Mouse (Mus musculus) left cerebral cortex, adult 2 months (tissue): Measurements from ENCODE around the gene Cbr2. TPM values are rescaled to one million over a fixed set of nuclear protein-coding genes. Genes with fewer than 3 reads are reported as not detected.

Experiments
- DNase-seq, 2 experiments: peaks; one replicate each; pipeline ENCODE4 v3.0.0; 2021 to 2022; ENCODE audit warnings: low spot score in 2 of 2, mixed read lengths in 1 of 2; ENCODE audit errors: extremely low spot score in 1 of 2
- H3K27ac ChIP-seq: fragments of 200-600 bp; 2 replicates; pipeline ENCODE4 v1.8.1; 2022
- H3K4me3 ChIP-seq: fragments of 200-600 bp; 2 replicates; pipeline ENCODE4 v1.8.1; 2022
- CTCF ChIP-seq: fragments of 200-600 bp; IDR thresholded peaks from 2 replicates; pipeline ENCODE4 v1.8.1; 2022; ENCODE audit warnings: antibody characterized with exemption, mild to moderate bottlenecking, moderate library complexity
- intact Hi-C: fragments of 180-260 bp; cut with DNase I; formaldehyde crosslinking; loops from one replicate; pipeline ENCODE4 v1.15.1; 2025
- total RNA-seq, 2 experiments: library from RNA; stranded (reverse); gene quantifications; 2 replicates each; pipeline ENCODE4 v1.2.3; 2021

Cbr2 gene
- total RNA-seq, 2 experiments from 2014 or later = 1.9 to 3.0 TPM

GRCm38 (mm10) chr11:120719242-120719641 lies 12.7 kb downstream of the Cbr2 start:
- TF ChIP-seq CTCF = no peak
- Histone ChIP-seq H3K27ac (no peak overlapping the region), H3K4me3 (no peak overlapping the region)
- no peak for DNase-seq
- intact Hi-C loops = no loop called here

GRCm38 (mm10) chr11:120715131-120715530 lies 16.8 kb downstream of the Cbr2 start:
- TF ChIP-seq CTCF = no peak
- no peak for DNase-seq
- intact Hi-C loops = no loop called here
- no peak overlapping the region for H3K4me3 ChIP-seq
- no peak overlapping the region for H3K27ac ChIP-seq

DNA sequence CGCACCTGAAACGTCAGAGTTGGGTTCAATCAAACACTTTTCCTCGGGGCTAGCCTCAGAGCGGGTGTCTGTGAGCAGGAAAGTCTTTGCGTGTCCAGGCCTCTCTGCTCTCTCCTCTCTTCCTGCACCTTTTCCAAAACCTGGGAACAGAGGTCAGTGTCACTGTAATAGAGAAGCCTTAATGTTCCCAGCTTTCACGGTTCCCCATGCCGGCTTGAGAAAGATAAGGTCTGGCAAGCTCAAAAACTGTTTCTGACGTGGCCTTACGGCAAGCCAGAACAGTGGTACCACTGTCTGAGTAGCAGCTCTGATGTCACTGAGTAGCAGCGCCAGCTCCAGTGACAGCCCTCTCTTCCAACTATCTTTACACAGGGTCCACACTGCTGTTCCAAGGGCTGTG lies 17.4 kb downstream of the Cbr2 start:
- intact Hi-C loops = no loop called here

GRCm38 (mm10) chr11:120713580-120714518 lies 18.1 kb downstream of the Cbr2 start, which contains the start of the genes Cenpx and Lrrc45:
TSS of gene Cenpx (minus strand) at chr11:120713738.
TSS of gene Lrrc45 (plus strand) at chr11:120713925.
- TF ChIP-seq CTCF = no peak
- Histone ChIP-seq H3K27ac (peak within 1 kb of the TSS; percentile 86), H3K4me3 (peak within 1 kb of the TSS; percentile 84)
- DNase-seq = peak; percentile 94 to 97
- intact Hi-C loops = loop anchor here (2.0 kb wide), 1 partner anchor 89 kb away; the partner anchor contains the start of gene Sirt7

More for the DNA sequence above, 17.4 kb downstream of the Cbr2 start:
- DNase-seq = no peak
- H3K27ac ChIP-seq = peak overlapping the region; percentile 70
- peak overlapping the region; percentile 84 for H3K4me3 ChIP-seq
- no peak for TF ChIP-seq CTCF

- TF ChIP-seq CTCF = peak; percentile 67
- DNase-seq = peak in 1 of 2 experiments; percentile 38
- Histone ChIP-seq H3K4me3 (peak overlapping the region; percentile 84), H3K27ac (peak overlapping the region; percentile 86)
- intact Hi-C loops = loop anchor here (1.0 to 2.0 kb wide), 2 partner anchors 54 to 88 kb away; partner anchors contain the start of gene Sirt7
Measured at GRCm38 (mm10) chr11:120712771-120713568, 18.9 kb downstream of the Cbr2 start.

DNA sequence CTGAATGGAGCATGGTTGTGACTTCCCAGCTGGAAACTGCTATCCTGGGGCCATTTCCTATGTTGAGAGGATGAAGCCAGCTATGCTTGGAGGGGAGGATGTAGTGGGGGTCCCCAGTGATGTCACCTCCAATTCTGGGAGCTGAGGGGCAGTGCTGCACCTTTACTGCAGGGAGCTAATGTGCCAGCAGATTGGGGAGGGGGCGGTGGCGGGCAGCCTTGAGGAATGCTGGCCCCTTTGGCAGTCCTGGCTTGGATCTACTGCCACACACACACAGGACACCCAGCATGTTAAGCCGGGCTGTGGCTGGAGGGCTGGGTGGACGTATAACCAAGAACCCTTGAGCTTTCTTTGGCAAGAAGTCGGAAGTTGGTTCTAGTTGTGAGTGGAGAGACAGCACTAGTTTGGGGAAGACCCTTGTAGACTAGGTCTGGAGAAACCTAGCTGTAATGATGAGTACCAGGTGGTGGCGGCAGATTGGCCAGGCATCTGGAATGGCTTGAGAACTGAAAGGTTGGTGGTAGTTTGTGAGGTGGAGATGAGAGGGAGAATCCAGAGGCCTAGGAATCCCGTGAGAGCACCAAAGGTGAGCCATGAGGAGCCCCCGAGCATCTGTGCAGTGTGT lies 19.8 kb downstream of the Cbr2 start:
- intact Hi-C loops = loop anchor here (1.0 to 2.0 kb wide), 2 partner anchors 53 to 87 kb away; partner anchors contain the start of gene Sirt7
- Histone ChIP-seq H3K27ac (no peak overlapping the region), H3K4me3 (no peak overlapping the region)
- no peak for TF ChIP-seq CTCF
- DNase-seq = no peak

GRCm38 (mm10) chr11:120710672-120711071 lies 21.2 kb downstream of the Cbr2 start:
- no peak overlapping the region for H3K4me3 ChIP-seq
- no peak for TF ChIP-seq CTCF
- DNase-seq = no peak
- H3K27ac ChIP-seq = no peak overlapping the region
- intact Hi-C loops = no loop called here

- no peak for DNase-seq
- intact Hi-C loops = no loop called here
- Histone ChIP-seq H3K4me3 (no peak overlapping the region), H3K27ac (no peak overlapping the region)
- TF ChIP-seq CTCF = no peak
Measured at GRCm38 (mm10) chr11:120709551-120709950, 22.4 kb downstream of the Cbr2 start.

DNA sequence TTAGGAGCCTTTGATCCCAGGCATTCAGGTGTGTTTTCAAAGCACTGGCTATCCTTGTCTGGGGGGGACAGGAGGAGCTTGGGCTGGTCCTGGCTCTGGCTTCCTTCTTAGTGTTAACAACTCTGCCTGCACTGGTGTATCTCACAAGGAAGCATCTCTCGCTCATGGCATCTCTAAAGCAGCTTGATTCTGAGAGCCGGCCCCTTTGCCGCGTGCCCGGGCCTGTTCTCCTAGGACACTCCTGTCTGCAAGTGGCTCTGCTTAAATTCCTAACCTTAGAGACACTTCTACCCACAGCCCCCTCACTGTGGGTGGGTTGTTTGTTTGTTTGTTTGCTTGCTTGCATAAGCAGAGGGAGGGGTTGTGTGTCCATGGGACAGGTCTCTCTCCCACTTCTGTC lies 23.9 kb downstream of the Cbr2 start:
- intact Hi-C loops = no loop called here
- H3K27ac ChIP-seq = peak overlapping the region; percentile 44
- DNase-seq = no peak

GRCm38 (mm10) chr11:120707225-120707624 lies 24.7 kb downstream of the Cbr2 start:
- no peak for DNase-seq
- TF ChIP-seq CTCF = no peak
- intact Hi-C loops = no loop called here
- H3K27ac ChIP-seq = peak overlapping the region; percentile 50
- no peak overlapping the region for H3K4me3 ChIP-seq

More for the DNA sequence above, 23.9 kb downstream of the Cbr2 start:
- no peak overlapping the region for H3K4me3 ChIP-seq
- TF ChIP-seq CTCF = no peak

DNA sequence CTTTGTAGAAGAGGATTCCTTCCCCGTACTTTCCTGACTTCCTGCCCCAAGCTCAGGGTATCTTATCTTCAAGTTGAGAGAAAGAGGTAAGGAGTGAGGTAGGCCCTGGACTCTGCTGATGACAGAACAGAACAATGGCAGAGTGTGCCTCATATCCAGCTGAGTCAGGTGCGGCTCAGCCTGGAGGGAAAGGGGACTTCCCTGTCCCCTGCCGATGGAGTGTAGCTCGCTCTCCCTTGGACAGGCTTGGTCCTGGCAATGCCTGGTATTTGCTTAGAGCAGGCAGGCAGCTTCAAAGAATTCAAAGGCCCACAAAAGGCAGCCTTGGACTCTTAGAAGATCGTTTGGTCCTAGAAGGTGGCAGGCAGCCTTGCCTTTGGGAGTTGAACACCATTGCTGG lies 25.8 kb downstream of the Cbr2 start:
- intact Hi-C loops = no loop called here
- DNase-seq = no peak
- Histone ChIP-seq H3K4me3 (no peak overlapping the region), H3K27ac (no peak overlapping the region)
- no peak for TF ChIP-seq CTCF
